Mouse (Mus musculus) left cerebral cortex, adult 11 months (tissue): ENCODE results near the gene Chrna5.
A peak's percentile ranks its signal among the peaks of the same experiment; 100 is the strongest.

Experiments
- DNase-seq: peaks from one replicate; pipeline ENCODE4 v3.0.0; 2022; ENCODE audit warnings: low spot score

Chrna5 gene

GRCm38 (mm10) chr9:55023902-55024583 is 43.4 kb downstream of the Chrna5 start:
- peak; percentile 25 for DNase-seq

GRCm38 (mm10) chr9:55025534-55026274 is 45.0 kb downstream of the Chrna5 start:
- DNase-seq = no peak

- no peak for DNase-seq
Measured at GRCm38 (mm10) chr9:55026275-55026663, 45.6 kb downstream of the Chrna5 start, which contains the start of gene Chrna3. Gene Chrna3 (minus strand): TSS chr9:55026562.

GRCm38 (mm10) chr9:55031435-55032167 is 50.9 kb downstream of the Chrna5 start:
- DNase-seq = no peak

GRCm38 (mm10) chr9:55038948-55039347 is 58.3 kb downstream of the Chrna5 start:
- DNase-seq = no peak

GRCm38 (mm10) chr9:55039983-55040382 is 59.3 kb downstream of the Chrna5 start:
- DNase-seq = no peak

GRCm38 (mm10) chr9:55041389-55041788 is 60.7 kb downstream of the Chrna5 start:
- DNase-seq = no peak

- no peak for DNase-seq
Measured at GRCm38 (mm10) chr9:55043688-55044087, 63.0 kb downstream of the Chrna5 start.

- no peak for DNase-seq
Measured at GRCm38 (mm10) chr9:55045001-55045400, 64.3 kb downstream of the Chrna5 start.

GRCm38 (mm10) chr9:55046764-55047163 is 66.1 kb downstream of the Chrna5 start:
- no peak for DNase-seq

GRCm38 (mm10) chr9:55048211-55048880 is 67.7 kb downstream of the Chrna5 start, which contains the start of gene Chrnb4:
Gene Chrnb4 (minus strand): TSS chr9:55048779.
- no peak for DNase-seq

GRCm38 (mm10) chr9:55055386-55055930 is 74.8 kb downstream of the Chrna5 start:
- no peak for DNase-seq
